Mouse (Mus musculus): ENCODE data around the gene Rimbp2.

- TF ChIP-seq GATA1 (IDR thresholded peaks at IDR 0.05; ENCODE audit: borderline replicate concordance, low read length) (no peak), FLI1 (IDR thresholded peaks at IDR 0.05; ENCODE audit: low read length) (no peak)
Observed at GRCm38 (mm10) chr5:128733955-128734354, 219.3 kb downstream of the Rimbp2 start.
